Mouse (Mus musculus): ENCODE measurements around the gene Ldlrad3. TPM values are rescaled to one million over a fixed set of nuclear protein-coding genes. Genes with fewer than 3 reads are reported as not detected.

Ldlrad3 gene
- total and polyA plus RNA-seq, 3 experiments = 3.5 to 6.1 TPM; not detected in 1

DNA sequence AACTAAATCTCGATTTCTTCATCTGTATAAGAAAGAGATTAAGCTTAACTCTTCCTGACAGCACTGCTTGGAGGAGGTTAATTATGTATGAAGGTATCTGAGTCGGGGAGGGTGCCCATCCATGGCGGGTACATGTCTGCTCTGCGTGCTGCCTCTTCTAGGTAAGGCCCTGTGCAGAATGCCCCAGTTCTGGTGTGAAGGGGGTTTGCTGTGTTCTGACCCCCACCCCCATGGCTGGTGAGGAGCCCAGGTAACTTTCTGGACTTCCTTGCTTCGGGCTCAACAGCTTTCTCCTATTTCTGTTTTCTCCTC is 279.9 kb downstream of the Ldlrad3 start:
- Histone ChIP-seq H3K36me3 (ENCODE audit: control insufficient read depth in 1 of 2, insufficient read depth in 2 of 2, low read length in 2 of 2) (no peaks in the 10 kb centered on the region), H3K4me1 (ENCODE audit: control insufficient read depth in 1 of 2, insufficient read depth in 2 of 2, low read length in 2 of 2) (0 out of 4 replicates have a peak, but pooled peaks cover 0 to 4% of the 10 kb centered on the region in 2 experiments), H3K27me3 (ENCODE audit: control insufficient read depth in 1 of 2, insufficient read depth in 2 of 2, low read length in 2 of 2) (no peaks in the 10 kb centered on the region), H3K9me3 (replicated peaks; ENCODE audit: insufficient read depth, low read length) (no peaks in the 10 kb centered on the region), H3K4me3 (ENCODE audit: control insufficient read depth in 1 of 2, insufficient read depth in 1 of 2, low read depth in 2 of 2, low read length in 2 of 2) (peak overlapping the region in 1 of 2 experiments; percentile 19; a peak in 2 of 4 replicates), H3K9ac (ENCODE audit: control insufficient read depth, low read depth, low read length, poor library complexity, severe bottlenecking) (peak overlapping the region; percentile 24), H3K79me2 (ENCODE audit: control insufficient read depth, insufficient read depth, low read length, poor library complexity) (no peaks in the 10 kb centered on the region), H3K27ac (ENCODE audit: control insufficient read depth, low read depth, low read length) (no peak overlapping the region)
- TF ChIP-seq ZMIZ1 (IDR thresholded peaks at IDR 0.05; ENCODE audit: low read depth, low read length) = no peak
- TF ChIP-seq NELFE (IDR thresholded peaks at IDR 0.05; ENCODE audit: low read depth, low read length) = no peak
- TF ChIP-seq ZC3H11A (IDR thresholded peaks at IDR 0.05; ENCODE audit: low read depth, low read length) = no peak
- TF ChIP-seq GATA1 (IDR thresholded peaks at IDR 0.05; ENCODE audit: low read depth, low read length) = no peak
- TF ChIP-seq RAD21 (IDR thresholded peaks at IDR 0.05; ENCODE audit: low read depth, low read length) = no peak
- no peak for TF ChIP-seq TCF12 (IDR thresholded peaks at IDR 0.05; ENCODE audit: low read depth, low read length)
- no peak for TF ChIP-seq BHLHE40 (IDR thresholded peaks at IDR 0.05; ENCODE audit: borderline replicate concordance, low read depth, low read length)
- TF ChIP-seq E2F4 (IDR thresholded peaks at IDR 0.05; ENCODE audit: borderline replicate concordance, low read depth, low read length) = no peak
- TF ChIP-seq NRF1 (IDR thresholded peaks at IDR 0.05; ENCODE audit: insufficient read depth, low read depth, low read length, poor library complexity, severe bottlenecking) = no peak
- no peak for TF ChIP-seq POLR2AphosphoS2 (IDR thresholded peaks at IDR 0.05; ENCODE audit: low read length)
- TF ChIP-seq ZNF384 (IDR thresholded peaks at IDR 0.05; ENCODE audit: low read depth, low read length) = no peak
- TF ChIP-seq ETS1 (IDR thresholded peaks at IDR 0.05; ENCODE audit: low read depth, low read length) = no peak
- TF ChIP-seq MEF2A (IDR thresholded peaks at IDR 0.05; ENCODE audit: extremely low read depth, insufficient replicate concordance, low read depth, low read length, poor library complexity, severe bottlenecking) = no peak
- no peak for TF ChIP-seq ZKSCAN1 (IDR thresholded peaks at IDR 0.05; ENCODE audit: low read depth, low read length)
- TF ChIP-seq GABPA (IDR thresholded peaks at IDR 0.05; ENCODE audit: low read depth, low read length) = no peak
- no peak for DNase-seq (ENCODE audit: low read depth, low spot score)

DNA sequence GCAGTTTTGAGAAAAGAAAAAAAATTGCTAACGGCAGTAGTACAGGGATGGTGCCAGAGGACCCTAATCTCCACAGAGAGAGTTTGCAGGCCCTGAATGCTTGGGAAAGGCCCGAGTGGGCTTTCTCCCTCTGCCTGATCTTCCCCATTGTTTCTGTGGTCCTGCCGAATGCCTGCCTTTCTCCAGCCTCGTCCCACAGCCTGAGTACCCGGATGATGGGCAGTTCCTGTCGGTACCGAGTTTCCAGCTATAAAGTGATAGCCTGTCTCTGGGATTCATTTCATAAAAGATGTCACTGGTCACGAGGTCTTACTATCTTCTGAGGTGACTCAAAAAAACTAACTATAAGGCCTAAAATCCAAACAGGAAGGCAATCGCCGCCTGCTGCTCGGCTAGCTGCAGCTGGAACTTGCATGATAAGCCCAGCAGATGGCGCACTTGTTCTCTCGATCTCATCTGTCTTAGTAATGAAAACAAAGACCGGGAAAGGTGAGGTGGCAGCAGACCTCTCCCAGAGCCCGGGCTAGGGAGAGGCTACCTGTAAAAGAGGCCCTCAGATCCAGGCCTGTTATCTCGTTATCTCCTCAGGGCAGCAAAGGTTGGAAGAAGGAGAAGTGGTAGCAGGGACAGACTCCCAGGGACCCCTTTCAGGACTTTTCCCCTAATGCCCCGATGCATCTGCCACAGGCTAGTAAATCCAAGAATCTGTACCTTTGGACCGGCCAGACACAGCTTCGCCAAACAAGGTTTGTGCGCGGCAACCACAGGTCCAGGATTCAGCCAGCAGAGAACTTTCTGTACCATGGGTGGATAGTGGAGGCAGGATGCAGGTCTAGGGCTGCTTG is 280.4 kb downstream of the Ldlrad3 start:
- no peaks in the 10 kb centered on the region for H3K27me3 ChIP-seq (ENCODE audit: control insufficient read depth in 1 of 2, insufficient read depth in 2 of 2, low read length in 2 of 2)
- no peak overlapping the region for H3K27ac ChIP-seq (ENCODE audit: control insufficient read depth, low read depth, low read length)
- TF ChIP-seq GABPA (IDR thresholded peaks at IDR 0.05; ENCODE audit: low read depth, low read length) (no peak), E2F4 (IDR thresholded peaks at IDR 0.05; ENCODE audit: borderline replicate concordance, low read depth, low read length) (no peak), RAD21 (IDR thresholded peaks at IDR 0.05; ENCODE audit: low read depth, low read length) (peak; percentile 90), ZC3H11A (IDR thresholded peaks at IDR 0.05; ENCODE audit: low read depth, low read length) (peak; percentile 72), CHD2 (IDR thresholded peaks at IDR 0.05; ENCODE audit: low read length) (no peak), USF2 (IDR thresholded peaks at IDR 0.05; ENCODE audit: borderline replicate concordance in 1 of 2, insufficient read depth in 1 of 2, low read depth in 1 of 2, low read length in 2 of 2) (no peak), ZKSCAN1 (IDR thresholded peaks at IDR 0.05; ENCODE audit: low read depth, low read length) (no peak), MYB (IDR thresholded peaks at IDR 0.05; ENCODE audit: low read depth, low read length) (no peak), ELF1 (IDR thresholded peaks at IDR 0.05; ENCODE audit: low read depth, low read length) (no peak), RCOR1 (IDR thresholded peaks at IDR 0.05; ENCODE audit: low read depth, low read length) (no peak), NELFE (IDR thresholded peaks at IDR 0.05; ENCODE audit: low read depth, low read length) (no peak), POLR2A (IDR thresholded peaks at IDR 0.05; ENCODE audit: control insufficient read depth in 1 of 2, insufficient read depth in 1 of 2, low read depth in 1 of 2, low read length in 2 of 2, poor library complexity in 1 of 2) (no peak), MAFK (IDR thresholded peaks at IDR 0.05; ENCODE audit: borderline replicate concordance, low read depth, low read length) (no peak), POLR2AphosphoS5 (IDR thresholded peaks at IDR 0.05; ENCODE audit: borderline replicate concordance, low read depth, low read length) (no peak), SMC3 (IDR thresholded peaks at IDR 0.05; ENCODE audit: low read depth, low read length) (peak; percentile 84), UBTF (IDR thresholded peaks at IDR 0.05; ENCODE audit: borderline replicate concordance, insufficient read depth, low read depth, low read length) (no peak), NRF1 (IDR thresholded peaks at IDR 0.05; ENCODE audit: insufficient read depth, low read depth, low read length, poor library complexity, severe bottlenecking) (no peak), CTCF (IDR thresholded peaks at IDR 0.05 in 2 of 3, conservative IDR thresholded peaks at IDR 0.05 in 1 of 3; ENCODE audit: control insufficient read depth in 1 of 3, insufficient read depth in 1 of 3, low read depth in 2 of 3, low read length in 3 of 3, poor library complexity in 1 of 3, severe bottlenecking in 1 of 3) (peak; percentile 71 to 92 (median 85)), TBP (IDR thresholded peaks at IDR 0.05; ENCODE audit: low read depth, low read length) (no peak)
- DNase-seq (ENCODE audit: low read depth, low spot score) = peak; percentile 83
- no peaks in the 10 kb centered on the region for H3K36me3 ChIP-seq (ENCODE audit: control insufficient read depth in 1 of 2, insufficient read depth in 2 of 2, low read length in 2 of 2)
- H3K4me1 ChIP-seq (ENCODE audit: control insufficient read depth in 1 of 2, insufficient read depth in 2 of 2, low read length in 2 of 2) = 0 out of 4 replicates have a peak, but pooled peaks cover 0 to 4% of the 10 kb centered on the region in 2 experiments
- H3K4me3 ChIP-seq (ENCODE audit: control insufficient read depth in 1 of 2, insufficient read depth in 1 of 2, low read depth in 2 of 2, low read length in 2 of 2) = peak overlapping the region; percentile 19 to 45; a peak in 3 of 4 replicates
- peak overlapping the region; percentile 24 for H3K9ac ChIP-seq (ENCODE audit: control insufficient read depth, low read depth, low read length, poor library complexity, severe bottlenecking)
- H3K79me2 ChIP-seq (ENCODE audit: control insufficient read depth, insufficient read depth, low read length, poor library complexity) = no peaks in the 10 kb centered on the region
- H3K9me3 ChIP-seq (replicated peaks; ENCODE audit: insufficient read depth, low read length) = no peaks in the 10 kb centered on the region
